Mouse (Mus musculus) midbrain, postnatal 0 days (tissue): ENCODE results near the gene Rab34. TPM values are rescaled to one million over a fixed set of nuclear protein-coding genes. Genes with fewer than 3 reads are reported as not detected.
A peak's percentile ranks its signal among the peaks of the same experiment; 100 is the strongest.

Experiments used
- ATAC-seq: fragments of 200-750 bp; cut with Nextera tagmentation; 2 replicates; pipeline ENCODE4 v1.8.0; 2017; ENCODE audit warnings: moderate number of reproducible peaks, mild to moderate bottlenecking, moderate TSS enrichment, moderate library complexity; ENCODE audit not compliant: low FRiP score
- DNase-seq: peaks from one replicate; pipeline ENCODE4 v3.0.0-alpha.2; 2015; ENCODE audit warnings: low spot score
- H3K27ac ChIP-seq: fragments of 300-500 bp; sonication (generic); 2 replicates; pipeline ENCODE4 v1.5.1; 2014; ENCODE audit warnings: low read depth, mild to moderate bottlenecking, low read length, mixed read lengths
- H3K27me3 ChIP-seq: fragments of 300-500 bp; sonication (generic); 2 replicates; pipeline ENCODE4 v1.6.1; 2014; ENCODE audit warnings: low read length, control low read depth, mixed read lengths; ENCODE audit not compliant: insufficient read depth
- H3K36me3 ChIP-seq: fragments of 300-500 bp; sonication (generic); 2 replicates; pipeline ENCODE4 v1.6.1; 2014; ENCODE audit warnings: low read length, control low read depth, mixed read lengths; ENCODE audit not compliant: insufficient read depth
- H3K4me1 ChIP-seq: fragments of 300-500 bp; sonication (generic); 2 replicates; pipeline ENCODE4 v1.6.1; 2014; ENCODE audit warnings: mild to moderate bottlenecking, control low read depth, antibody characterized with exemption, low read length, mixed read lengths; ENCODE audit not compliant: insufficient read depth
- H3K4me2 ChIP-seq: fragments of 300-500 bp; sonication (generic); 2 replicates; pipeline ENCODE4 v1.6.1; 2014; ENCODE audit warnings: low read depth, mild to moderate bottlenecking, low read length, mixed read lengths; ENCODE audit not compliant: poor library complexity, severe bottlenecking
- H3K4me3 ChIP-seq: fragments of 300-500 bp; sonication (generic); 2 replicates; pipeline ENCODE4 v1.5.1; 2014; ENCODE audit warnings: low read depth, mild to moderate bottlenecking, low read length, moderate library complexity
- H3K9ac ChIP-seq: fragments of 300-500 bp; sonication (generic); replicated peaks from 2 replicates; pipeline ENCODE4 v1.6.1; 2014; ENCODE audit warnings: mild to moderate bottlenecking, low read length, moderate library complexity, mixed read lengths; ENCODE audit not compliant: poor library complexity, severe bottlenecking
- H3K9me3 ChIP-seq: fragments of 300-500 bp; sonication (generic); 2 replicates; pipeline ENCODE4 v1.6.1; 2016; ENCODE audit warnings: low read length, control low read depth
- CTCF ChIP-seq: IDR thresholded peaks from 2 replicates; pipeline ENCODE4 v1.5.1; 2016; ENCODE audit warnings: antibody characterized with exemption, mild to moderate bottlenecking
- WGBS: fragments of 180-500 bp; shearing (Covaris S2); extraction: QIAGEN DNeasy Blood & Tissue Kit; methylation state at CpG from one replicate; pipeline ENCODE4 v1.1.7; 2014; 5-methylcytosine and 5-hydroxymethylcytosine counted together
- polyA plus RNA-seq: library from polyadenylated mRNA; unstranded; fragments of >200 nt; fragmentation: Nextera tagmentation; extraction: Ambion mirVana; gene quantifications from 2 replicates; pipeline ENCODE4 v1.2.1, GENCODE M21; 2015
- total RNA-seq: library from RNA; depleted of rRNA; stranded (reverse); fragments of >200 nt; gene quantifications from 2 replicates; pipeline ENCODE4 v1.2.3, GENCODE M21; 2014

Rab34 gene
- total and polyA plus RNA-seq, 2 experiments from 2014 or later = 65.5 to 71.3 TPM

DNA sequence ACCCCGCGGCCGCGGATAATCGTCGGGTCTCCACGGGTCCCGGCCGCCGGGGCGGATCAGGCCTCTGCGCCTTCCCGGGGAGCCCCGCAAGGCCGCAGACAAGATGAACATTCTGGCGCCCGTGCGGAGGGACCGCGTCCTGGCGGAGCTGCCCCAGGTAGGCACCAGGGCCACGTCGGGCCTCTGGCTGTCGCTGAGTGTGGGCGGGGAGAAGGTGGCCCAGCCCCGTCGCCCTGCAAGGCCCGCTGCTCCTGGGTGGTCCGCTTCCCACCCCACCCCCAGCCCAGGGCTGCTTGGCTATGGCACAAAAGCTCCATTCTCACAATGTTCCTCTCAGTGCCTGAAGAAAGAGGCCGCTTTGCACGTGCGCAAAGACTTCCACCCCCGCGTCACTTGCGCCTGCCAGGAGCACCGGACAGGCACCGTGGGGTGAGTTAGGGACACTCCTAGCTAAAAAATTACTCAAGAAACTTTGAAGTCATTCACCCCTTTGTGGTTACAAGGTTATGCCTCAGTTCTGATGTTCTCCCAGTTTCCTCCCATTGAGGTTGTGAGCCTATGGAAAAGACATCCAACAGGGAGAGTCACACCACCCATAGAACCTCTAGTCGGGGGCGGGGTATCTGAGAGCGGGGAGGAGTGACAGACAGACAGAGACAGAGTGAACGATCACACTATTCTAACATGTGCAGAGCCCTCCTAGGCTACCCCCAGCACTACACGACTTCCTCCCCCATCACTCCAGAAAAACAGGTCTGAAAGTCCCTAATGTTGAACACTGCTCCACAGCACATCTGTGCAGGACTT, 1.2 kb downstream of the Rab34 start:
- H3K4me1 ChIP-seq = no peaks in the 10 kb centered on the region
- no peaks in the 10 kb centered on the region for H3K27me3 ChIP-seq
- peak overlapping the region; percentile 91 for H3K27ac ChIP-seq
- H3K36me3 ChIP-seq = peaks cover 24% of the 10 kb centered on the region
- H3K9ac ChIP-seq = peak overlapping the region; percentile 94
- DNase-seq (peak; percentile 86), ATAC-seq (peak; percentile 84)
- peak overlapping the region; percentile 85 for H3K4me3 ChIP-seq
- no peak for TF ChIP-seq CTCF
- under 1% methylated on average over 42 of the region's 42 CpGs for WGBS
- H3K4me2 ChIP-seq = peak overlapping the region; percentile 87
- H3K9me3 ChIP-seq = no peaks in the 10 kb centered on the region

DNA sequence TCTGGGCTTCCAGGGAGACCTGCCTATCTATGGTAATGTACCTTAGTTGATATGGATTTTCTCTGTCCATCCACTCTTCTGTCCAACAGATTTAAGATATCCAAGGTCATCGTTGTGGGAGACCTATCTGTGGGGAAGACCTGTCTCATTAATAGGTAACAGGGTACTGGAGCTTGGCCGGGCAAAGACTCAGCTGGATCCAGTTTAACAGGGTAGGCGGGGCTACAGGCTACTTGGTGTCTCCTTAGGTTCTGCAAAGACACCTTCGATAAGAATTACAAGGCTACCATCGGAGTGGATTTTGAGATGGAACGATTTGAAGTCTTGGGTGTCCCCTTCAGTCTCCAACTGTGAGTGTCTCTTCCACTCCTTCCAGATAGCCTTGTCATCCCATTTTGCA, 1.8 kb downstream of the Rab34 start:
- no peak for TF ChIP-seq CTCF
- 75% methylated on average over 6 of the region's 6 CpGs for WGBS
- peak overlapping the region; percentile 85 for H3K4me3 ChIP-seq
- peaks cover 24% of the 10 kb centered on the region for H3K36me3 ChIP-seq
- no peaks in the 10 kb centered on the region for H3K4me1 ChIP-seq
- H3K9ac ChIP-seq = no peak overlapping the region
- H3K4me2 ChIP-seq = peak overlapping the region; percentile 87
- no peaks in the 10 kb centered on the region for H3K27me3 ChIP-seq
- ATAC-seq = no peak
- H3K27ac ChIP-seq = peak overlapping the region; percentile 91; the same call in 1 of the 2 replicates
- DNase-seq = no peak
- H3K9me3 ChIP-seq = no peaks in the 10 kb centered on the region

DNA sequence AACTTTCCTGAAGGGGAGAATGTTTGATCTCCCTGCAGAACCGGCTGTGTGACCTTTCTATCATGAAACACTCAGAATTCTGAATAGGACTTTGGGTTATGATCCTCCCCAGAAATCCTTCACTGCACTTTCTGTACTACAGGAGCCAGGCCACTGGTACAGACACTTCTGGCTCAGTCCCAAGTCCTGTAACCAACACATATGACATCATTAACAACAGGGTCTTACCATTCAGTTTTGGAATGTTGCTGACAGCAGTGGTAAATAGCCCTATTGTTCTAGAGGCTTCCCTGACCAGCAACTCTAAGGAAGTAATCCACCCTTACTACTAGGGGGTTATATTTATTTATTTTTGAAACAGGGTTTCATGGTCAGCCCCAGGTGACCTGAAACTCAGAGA, 4.9 kb downstream of the Rab34 start, which contains the start of gene Proca1:
TSS of gene Proca1 (plus strand) at position 280 of the 400 bp plus-strand sequence.
- H3K36me3 ChIP-seq = peaks cover 24% of the 10 kb centered on the region
- TF ChIP-seq CTCF = no peak
- H3K4me3 ChIP-seq = no peak within 1 kb of the TSS; the same call in 1 of the 2 replicates
- no peak within 1 kb of the TSS for H3K27ac ChIP-seq
- ATAC-seq (no peak), DNase-seq (no peak)
- no peaks in the 10 kb centered on the region for H3K4me1 ChIP-seq
- H3K9ac ChIP-seq = no peak within 1 kb of the TSS
- WGBS = 87% methylated on average over 1 of the region's 1 CpGs
- H3K4me2 ChIP-seq = peak within 1 kb of the TSS; percentile 48
- no peaks in the 10 kb centered on the region for H3K27me3 ChIP-seq
- no peaks in the 10 kb centered on the region for H3K9me3 ChIP-seq

DNA sequence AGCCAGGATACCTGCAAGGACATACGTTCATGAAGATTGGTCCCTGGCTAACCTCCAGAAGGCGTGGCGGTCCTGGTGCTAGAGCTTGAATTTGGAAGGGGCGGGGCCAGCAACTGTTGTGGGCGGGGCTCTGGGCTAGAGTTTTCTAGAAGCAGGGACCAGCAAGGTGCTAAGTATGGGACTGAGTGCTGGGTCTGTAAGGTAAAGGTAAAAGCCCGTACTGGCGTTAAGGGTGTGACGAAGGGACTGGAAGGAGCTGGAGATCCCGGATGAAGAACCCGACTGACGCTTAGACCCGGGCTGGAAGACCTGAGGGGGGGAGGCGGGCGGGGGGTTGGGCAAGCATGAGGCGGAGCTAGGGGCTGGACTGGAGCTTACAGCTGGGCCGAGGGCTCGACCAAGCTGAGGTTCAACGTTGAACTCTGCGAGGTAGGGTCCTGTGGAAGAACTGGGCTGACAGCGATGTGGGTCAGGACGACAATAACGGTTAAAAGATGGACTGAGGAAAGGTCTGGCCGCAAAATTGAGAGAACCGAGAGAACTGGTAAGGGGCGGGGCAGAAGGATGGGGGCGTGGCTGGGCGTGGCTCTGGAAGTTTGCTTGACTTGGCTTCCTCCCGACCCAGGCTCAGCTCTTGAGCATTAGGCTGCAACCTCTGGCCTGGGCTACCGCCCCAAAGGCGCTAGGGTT, 6.3 kb downstream of the Rab34 start:
- no peaks in the 10 kb centered on the region for H3K9me3 ChIP-seq
- 3% methylated on average over 30 of the region's 30 CpGs for WGBS
- H3K4me1 ChIP-seq = no peaks in the 10 kb centered on the region
- DNase-seq = peak; percentile 49
- ATAC-seq = peak; percentile 42; the same call in 1 of the 2 replicates
- H3K4me3 ChIP-seq = peak overlapping the region; percentile 25
- TF ChIP-seq CTCF = no peak
- peaks cover 24% of the 10 kb centered on the region for H3K36me3 ChIP-seq
- H3K27me3 ChIP-seq = no peaks in the 10 kb centered on the region
- H3K4me2 ChIP-seq = peak overlapping the region; percentile 48
- no peak overlapping the region for H3K9ac ChIP-seq
- H3K27ac ChIP-seq = no peak overlapping the region

DNA sequence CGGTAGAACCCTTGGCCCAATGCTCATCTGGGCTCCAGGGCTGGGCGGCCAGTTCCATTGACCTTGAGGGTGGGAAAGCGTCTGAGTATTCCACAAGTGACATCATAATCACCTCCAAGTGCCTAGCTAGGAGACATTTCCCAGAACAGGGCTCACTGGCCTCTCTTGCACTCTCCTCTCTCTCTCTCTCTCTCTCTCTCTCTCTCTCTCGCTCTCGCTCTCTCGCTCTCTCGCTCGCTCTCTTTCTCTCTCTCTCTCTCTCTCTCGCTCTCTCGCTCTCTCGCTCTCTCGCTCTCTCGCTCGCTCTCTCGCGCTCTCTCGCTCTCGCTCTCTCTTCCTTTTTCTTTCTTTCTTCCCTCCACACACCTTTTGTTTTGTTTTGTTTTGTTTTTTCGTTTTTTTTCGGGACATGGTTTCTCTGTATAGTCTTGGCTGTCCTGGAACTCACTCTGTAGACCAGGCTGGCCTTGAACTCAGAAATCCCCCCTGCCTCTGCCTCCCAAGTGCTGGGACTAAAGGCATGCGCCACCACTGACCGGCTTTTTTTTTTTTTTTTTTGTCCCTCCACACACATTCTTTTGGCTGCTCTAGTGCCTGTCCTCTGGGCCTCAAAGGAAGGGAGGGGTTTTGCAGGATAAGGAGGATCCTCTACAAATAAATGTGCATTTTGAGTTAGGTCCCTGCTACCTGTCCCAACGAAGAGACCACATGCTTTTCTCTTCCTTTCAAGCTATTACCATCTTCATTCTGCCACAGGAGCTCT, 7.1 kb downstream of the Rab34 start:
- Histone ChIP-seq H3K36me3 (peaks cover 24% of the 10 kb centered on the region), H3K4me1 (no peaks in the 10 kb centered on the region), H3K9ac (no peak overlapping the region), H3K27ac (no peak overlapping the region), H3K27me3 (no peaks in the 10 kb centered on the region), H3K9me3 (no peaks in the 10 kb centered on the region), H3K4me2 (peak overlapping the region; percentile 48), H3K4me3 (peak overlapping the region; percentile 25)
- TF ChIP-seq CTCF = no peak
- 61% methylated on average over 23 of the region's 23 CpGs for WGBS
- ATAC-seq = no peak
- no peak for DNase-seq
